Mouse (Mus musculus) hindbrain, embryonic 16.5 days (tissue): ENCODE results near the gene Ptprn2. TPM values are rescaled to one million over a fixed set of nuclear protein-coding genes. Genes with fewer than 3 reads are reported as not detected.
A peak's percentile ranks its signal among the peaks of the same experiment; 100 is the strongest.

Experiments used
- ATAC-seq: fragments of 200-750 bp; cut with Nextera tagmentation; 2 replicates; pipeline ENCODE4 v1.8.0; 2017; ENCODE audit warnings: moderate TSS enrichment, moderate library complexity
- H3K27ac ChIP-seq: fragments of 300-500 bp; sonication (generic); 2 replicates; pipeline ENCODE4 v1.5.1; 2014; ENCODE audit warnings: low read depth, mild to moderate bottlenecking, control low read depth, low read length, moderate library complexity
- H3K27me3 ChIP-seq: fragments of 300-500 bp; sonication (generic); replicated peaks from 2 replicates; pipeline ENCODE4 v1.6.1; 2014; ENCODE audit warnings: low read length; ENCODE audit not compliant: control insufficient read depth, insufficient read depth
- H3K36me3 ChIP-seq: fragments of 300-500 bp; sonication (generic); 2 replicates; pipeline ENCODE4 v1.6.1; 2014; ENCODE audit warnings: mild to moderate bottlenecking, low read length, moderate library complexity, mixed read lengths; ENCODE audit not compliant: control insufficient read depth, insufficient read depth
- H3K4me1 ChIP-seq: fragments of 300-500 bp; sonication (generic); 2 replicates; pipeline ENCODE4 v1.6.1; 2014; ENCODE audit warnings: low read depth, low read length; ENCODE audit not compliant: control insufficient read depth, insufficient read depth
- H3K4me2 ChIP-seq: fragments of 300-500 bp; sonication (generic); 2 replicates; pipeline ENCODE4 v1.6.1; 2014; ENCODE audit warnings: mild to moderate bottlenecking, low read length, control low read depth, moderate library complexity
- H3K4me3 ChIP-seq: fragments of 300-500 bp; sonication (generic); 2 replicates; pipeline ENCODE4 v1.5.1; 2014; ENCODE audit warnings: mild to moderate bottlenecking, low read length, control low read depth, moderate library complexity
- H3K9ac ChIP-seq: fragments of 300-500 bp; sonication (generic); 2 replicates; pipeline ENCODE4 v1.6.1; 2014; ENCODE audit warnings: low read depth, mild to moderate bottlenecking, control low read depth, low read length, moderate library complexity
- H3K9me3 ChIP-seq: fragments of 300-500 bp; sonication (generic); 2 replicates; pipeline ENCODE4 v1.6.1; 2014; ENCODE audit warnings: mild to moderate bottlenecking, low read length, moderate library complexity; ENCODE audit not compliant: control insufficient read depth
- WGBS: fragments of 180-500 bp; shearing (Covaris S2); extraction: QIAGEN DNeasy Blood & Tissue Kit; methylation state at CpG from one replicate; pipeline ENCODE4 v1.1.7; 2014; 5-methylcytosine and 5-hydroxymethylcytosine counted together
- polyA plus RNA-seq: library from polyadenylated mRNA; unstranded; fragments of >200 nt; fragmentation: Nextera tagmentation; extraction: Ambion mirVana; gene quantifications from 2 replicates; pipeline ENCODE4 v1.2.1, GENCODE M21; 2015

Ptprn2 gene
- polyA plus RNA-seq, 1 experiment from 2014 or later, result 11.7 TPM

DNA sequence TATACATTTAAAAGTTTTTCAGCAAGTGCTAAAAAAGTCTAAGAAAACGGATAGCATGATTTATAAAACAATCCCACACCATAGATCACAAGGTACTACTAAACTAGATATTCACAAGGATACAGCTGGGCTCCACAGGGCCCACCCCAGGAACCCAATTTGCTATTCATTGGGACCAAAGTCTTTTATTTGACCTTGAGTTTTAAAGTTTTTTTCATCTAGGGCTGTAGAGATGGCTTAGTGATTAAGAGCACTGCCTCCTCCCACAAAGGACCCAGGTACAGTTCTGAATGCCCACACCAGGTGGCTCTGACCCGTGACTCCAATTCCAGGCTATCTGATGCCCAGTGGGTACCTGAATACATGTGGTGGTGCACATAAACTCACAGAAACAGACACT, 811.3 kb downstream of the Ptprn2 start:
- Histone ChIP-seq H3K36me3 (no peaks in the 10 kb centered on the region), H3K27ac (no peak overlapping the region), H3K9ac (no peak overlapping the region), H3K4me3 (no peak overlapping the region), H3K4me2 (no peak overlapping the region), H3K27me3 (no peaks in the 10 kb centered on the region), H3K4me1 (no peaks in the 10 kb centered on the region), H3K9me3 (no peaks in the 10 kb centered on the region)
- 57% methylated on average over 2 of the region's 2 CpGs for WGBS
- no peak for ATAC-seq

DNA sequence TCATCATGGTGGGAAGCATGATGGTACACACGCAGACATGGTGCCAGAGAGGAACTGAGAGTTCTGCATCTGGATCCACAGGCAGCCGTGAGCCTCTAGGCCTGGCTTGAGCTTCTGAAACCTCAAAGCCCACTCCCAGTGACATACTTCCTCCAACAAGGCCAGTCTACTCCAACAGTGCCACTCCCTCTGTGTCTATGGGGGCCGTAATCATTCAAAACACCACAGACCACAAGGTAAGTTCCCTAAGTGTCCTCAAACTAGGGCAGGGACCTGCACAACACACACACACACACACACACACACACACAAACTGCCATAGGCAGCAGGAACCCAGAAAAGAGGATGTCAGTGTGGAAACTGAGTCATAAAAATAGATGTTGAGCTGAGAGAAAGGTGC, 813.6 kb downstream of the Ptprn2 start:
- no peaks in the 10 kb centered on the region for H3K4me1 ChIP-seq
- 92% methylated on average over 3 of the region's 3 CpGs for WGBS
- no peaks in the 10 kb centered on the region for H3K9me3 ChIP-seq

DNA sequence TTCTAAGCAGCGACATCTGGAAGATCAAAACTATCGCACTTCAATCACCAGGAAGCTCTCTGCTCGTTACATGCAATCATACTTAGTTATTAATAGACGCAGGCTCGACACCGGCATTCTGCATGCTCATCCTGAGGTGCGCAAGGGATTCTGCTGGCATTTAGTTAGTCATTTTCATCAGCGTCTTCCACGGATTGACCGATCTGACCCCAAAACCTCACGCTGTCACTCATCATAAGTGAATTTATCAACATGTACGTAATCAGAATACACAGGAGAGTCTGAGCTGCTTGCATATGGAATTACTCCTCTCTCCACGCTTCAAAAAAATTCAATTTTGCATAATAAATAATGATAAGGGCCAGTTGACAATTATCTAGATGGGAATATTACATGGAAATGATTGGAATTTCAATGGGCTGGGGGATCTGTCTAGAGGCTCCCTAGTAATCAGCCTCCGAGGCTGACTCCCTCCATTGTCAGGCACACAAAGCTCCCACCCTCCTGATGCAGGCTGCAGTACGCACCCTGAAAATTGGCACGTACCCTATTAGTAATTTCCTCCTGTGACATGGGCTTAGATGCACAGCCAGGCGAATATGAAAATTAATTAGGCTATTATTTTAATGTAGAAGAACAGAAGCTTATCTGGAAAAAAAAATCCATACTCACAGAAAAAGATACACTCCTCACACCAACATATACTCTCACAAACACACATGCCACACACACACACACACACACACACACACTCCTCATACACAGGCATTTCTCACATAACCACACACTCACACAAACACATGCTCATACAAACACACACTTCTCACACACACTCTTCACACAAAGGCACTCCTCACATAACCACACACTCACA, 819.5 kb downstream of the Ptprn2 start:
- H3K36me3 ChIP-seq, result no peaks in the 10 kb centered on the region
- H3K9me3 ChIP-seq, result no peaks in the 10 kb centered on the region
- H3K4me1 ChIP-seq, result peaks cover 3% of the 10 kb centered on the region; the same call in 1 of the 2 replicates
- no peaks in the 10 kb centered on the region for H3K27me3 ChIP-seq
- 39% methylated on average over 17 of the region's 17 CpGs for WGBS
- H3K9ac ChIP-seq, result no peak overlapping the region
- no peak overlapping the region for H3K4me2 ChIP-seq
- ATAC-seq, result peak; percentile 76
- H3K4me3 ChIP-seq, result no peak overlapping the region
- no peak overlapping the region for H3K27ac ChIP-seq

More for the DNA sequence above, 813.6 kb downstream of the Ptprn2 start:
- ATAC-seq, result no peak
- H3K9ac ChIP-seq, result no peak overlapping the region
- H3K4me2 ChIP-seq, result no peak overlapping the region
- no peak overlapping the region for H3K4me3 ChIP-seq
- H3K27me3 ChIP-seq, result no peaks in the 10 kb centered on the region
- H3K36me3 ChIP-seq, result no peaks in the 10 kb centered on the region
- no peak overlapping the region for H3K27ac ChIP-seq

DNA sequence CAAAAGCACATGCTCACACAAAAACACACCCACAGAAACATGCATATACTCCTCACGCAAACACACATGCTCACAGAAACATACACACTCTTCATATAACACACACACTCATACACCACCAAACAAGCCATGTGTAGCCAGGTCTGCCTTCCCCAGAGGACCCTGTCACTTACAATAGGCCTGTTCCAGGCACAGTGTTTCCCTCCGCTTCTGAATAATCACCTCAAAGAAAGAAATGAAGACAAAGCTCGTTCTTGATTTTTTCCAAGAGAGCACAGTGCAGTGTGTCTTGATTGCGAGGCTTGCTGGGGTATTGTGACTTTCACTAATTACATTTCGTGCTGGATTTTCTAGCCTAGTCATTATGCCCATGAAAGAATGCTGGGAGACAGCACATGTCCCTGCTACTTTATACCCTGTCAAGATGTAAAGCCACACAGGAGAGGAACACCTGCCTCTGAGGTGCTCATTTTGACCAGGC, 820.1 kb downstream of the Ptprn2 start:
- Histone ChIP-seq H3K4me2 (no peak overlapping the region), H3K9ac (no peak overlapping the region), H3K27ac (peak overlapping the region; percentile 1; the same call in 1 of the 2 replicates), H3K27me3 (no peaks in the 10 kb centered on the region), H3K9me3 (no peaks in the 10 kb centered on the region), H3K4me1 (peaks cover 3% of the 10 kb centered on the region; the same call in 1 of the 2 replicates), H3K36me3 (no peaks in the 10 kb centered on the region), H3K4me3 (no peak overlapping the region)
- no peak for ATAC-seq
- WGBS, result 39% methylated on average over 5 of the region's 5 CpGs

DNA sequence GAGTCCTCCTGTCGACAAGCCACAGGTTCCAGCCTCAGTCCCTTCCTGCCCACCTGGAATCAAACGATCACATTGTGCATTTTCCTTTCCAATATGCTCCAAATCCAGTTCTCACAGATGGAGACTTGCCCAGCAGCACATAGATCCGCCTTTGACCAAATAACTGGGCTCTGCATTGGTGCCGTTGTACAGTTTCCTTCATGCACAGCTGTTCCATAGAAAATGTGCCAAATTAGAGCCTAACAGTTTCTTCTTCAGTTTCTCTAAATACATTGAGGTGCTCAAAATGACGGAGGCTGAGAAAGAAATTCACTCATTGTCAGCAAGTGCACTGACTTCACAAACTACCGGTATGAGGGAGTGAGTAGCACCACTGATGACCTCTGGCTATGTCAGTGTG, 826.6 kb downstream of the Ptprn2 start:
- H3K27me3 ChIP-seq, result no peaks in the 10 kb centered on the region
- WGBS, result 80% methylated on average over 6 of the region's 6 CpGs
- H3K4me1 ChIP-seq, result no peaks in the 10 kb centered on the region
- no peaks in the 10 kb centered on the region for H3K36me3 ChIP-seq
- no peak overlapping the region for H3K4me3 ChIP-seq
- H3K4me2 ChIP-seq, result no peak overlapping the region
- no peaks in the 10 kb centered on the region for H3K9me3 ChIP-seq
- ATAC-seq, result no peak
- H3K9ac ChIP-seq, result no peak overlapping the region
- no peak overlapping the region for H3K27ac ChIP-seq

DNA sequence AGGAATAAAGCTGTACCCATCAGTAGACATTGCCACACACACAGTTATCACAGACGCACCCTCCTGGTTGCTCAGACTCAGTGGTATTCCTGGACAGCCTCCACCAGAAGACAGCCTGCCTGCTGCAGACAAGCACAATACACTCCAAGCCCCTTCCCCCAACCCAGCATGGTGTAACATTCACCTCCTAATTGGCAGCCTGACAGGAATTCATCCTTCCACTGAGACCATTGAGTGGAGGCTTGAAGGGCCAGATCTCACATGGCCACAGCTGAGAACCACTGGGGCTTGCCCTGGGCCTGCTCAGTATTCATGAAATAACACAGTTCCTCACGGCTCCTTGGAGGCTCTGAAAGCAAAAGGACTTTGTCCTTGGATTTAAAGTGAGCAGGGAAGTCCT, 829.5 kb downstream of the Ptprn2 start:
- Histone ChIP-seq H3K9ac (no peak overlapping the region), H3K9me3 (no peaks in the 10 kb centered on the region), H3K4me3 (no peak overlapping the region), H3K36me3 (no peaks in the 10 kb centered on the region), H3K27me3 (no peaks in the 10 kb centered on the region), H3K27ac (no peak overlapping the region), H3K4me2 (no peak overlapping the region), H3K4me1 (no peaks in the 10 kb centered on the region)
- ATAC-seq, result peak; percentile 85
- 24% methylated on average over 2 of the region's 2 CpGs for WGBS

DNA sequence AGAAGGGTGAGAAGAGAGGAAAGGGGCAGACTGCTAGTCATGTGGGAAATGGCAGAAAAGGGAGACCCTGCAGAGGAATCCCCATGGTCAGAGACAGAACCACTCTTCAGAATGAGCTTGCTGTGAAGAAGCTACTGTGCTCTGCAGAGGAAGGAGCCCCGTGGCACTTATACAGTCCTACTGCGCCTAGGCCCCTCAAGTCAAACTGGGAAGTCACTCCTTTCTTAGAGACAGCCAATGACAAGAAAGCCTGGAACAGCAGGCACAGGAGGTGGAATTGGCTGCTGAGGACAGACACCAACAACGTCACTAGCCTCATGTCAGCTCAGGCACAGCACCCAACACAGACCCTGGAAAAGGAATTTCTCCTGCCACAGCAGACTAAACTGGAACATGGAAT, 830.1 kb downstream of the Ptprn2 start:
- 81% methylated on average over 3 of the region's 3 CpGs for WGBS
- Histone ChIP-seq H3K27me3 (no peaks in the 10 kb centered on the region), H3K4me2 (no peak overlapping the region), H3K36me3 (no peaks in the 10 kb centered on the region), H3K4me3 (no peak overlapping the region), H3K27ac (no peak overlapping the region), H3K4me1 (no peaks in the 10 kb centered on the region), H3K9me3 (no peaks in the 10 kb centered on the region), H3K9ac (no peak overlapping the region)
- ATAC-seq, result no peak

DNA sequence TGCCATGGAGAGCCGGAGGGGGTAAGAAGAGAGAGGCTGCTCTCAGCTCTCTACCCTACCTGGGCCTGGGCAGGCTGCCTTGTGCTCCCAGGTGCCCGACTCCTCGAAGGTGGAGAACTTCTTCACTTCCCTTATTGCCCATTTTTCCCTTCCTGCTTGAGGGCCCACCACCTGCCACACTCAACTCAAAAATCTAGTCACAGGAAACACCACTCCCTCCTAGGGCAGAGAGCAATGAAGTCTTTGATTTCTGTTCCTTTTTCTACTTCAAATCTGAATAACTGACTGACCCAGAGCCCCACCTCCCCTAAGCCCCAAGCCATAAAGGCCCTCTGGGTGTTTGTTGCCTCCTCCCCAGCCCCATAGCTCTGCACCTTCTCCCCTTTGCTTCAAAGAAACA, 832.7 kb downstream of the Ptprn2 start:
- ATAC-seq, result no peak
- no peaks in the 10 kb centered on the region for H3K36me3 ChIP-seq
- H3K9ac ChIP-seq, result no peak overlapping the region
- no peaks in the 10 kb centered on the region for H3K4me1 ChIP-seq
- H3K9me3 ChIP-seq, result no peaks in the 10 kb centered on the region
- WGBS, result 94% methylated on average over 3 of the region's 3 CpGs
- H3K4me3 ChIP-seq, result no peak overlapping the region
- H3K4me2 ChIP-seq, result no peak overlapping the region
- H3K27ac ChIP-seq, result no peak overlapping the region
- H3K27me3 ChIP-seq, result no peaks in the 10 kb centered on the region

DNA sequence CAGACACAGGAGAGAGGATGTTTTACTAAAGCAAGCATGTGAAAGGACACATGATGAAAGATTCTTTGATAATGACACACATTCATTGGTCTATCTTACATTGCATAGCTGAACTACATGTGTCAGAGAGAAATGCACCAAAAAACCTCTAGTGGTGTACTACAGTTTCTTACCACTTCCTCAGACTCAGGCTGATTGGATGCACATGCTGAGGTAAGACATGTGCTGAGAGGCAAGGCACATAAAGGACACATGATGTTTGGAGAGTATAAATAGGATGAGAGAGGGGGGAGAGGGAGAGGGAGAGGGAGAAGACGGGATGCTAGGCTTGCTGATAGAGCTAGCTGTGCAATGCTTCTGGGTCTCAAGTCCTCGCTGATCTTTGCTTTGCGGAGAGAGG, 837.5 kb downstream of the Ptprn2 start:
- no peaks in the 10 kb centered on the region for H3K4me1 ChIP-seq
- H3K27ac ChIP-seq, result no peak overlapping the region
- no peak overlapping the region for H3K4me2 ChIP-seq
- no peak overlapping the region for H3K9ac ChIP-seq
- H3K36me3 ChIP-seq, result no peaks in the 10 kb centered on the region
- 76% methylated on average over 3 of the region's 3 CpGs for whole genome bisulfite sequencing
- no peak for ATAC-seq
- no peak overlapping the region for H3K4me3 ChIP-seq
- H3K27me3 ChIP-seq, result no peaks in the 10 kb centered on the region
- H3K9me3 ChIP-seq, result no peaks in the 10 kb centered on the region
